Mouse (Mus musculus) forebrain, embryonic 14.5 days (tissue): ENCODE measurements at regions not wholly inside any gene's neighbourhood (a gene's known extent, or its start where the extent isn't known, plus 50 kb on each side); places are given as distances from the start of the nearest gene placed in this dataset.

Source experiments
- ATAC-seq: fragments of 200-750 bp; cut with Nextera tagmentation; 2 replicates; pipeline ENCODE4 v1.8.0; 2017; ENCODE audit warnings: mild to moderate bottlenecking, moderate library complexity
- DNase-seq: peaks from one replicate; pipeline ENCODE4 v3.0.0-alpha.2; 2015; ENCODE audit warnings: low spot score
- H3K27ac ChIP-seq: fragments of 300-500 bp; sonication (generic); 2 replicates; pipeline ENCODE4 v1.5.1; 2014; ENCODE audit warnings: low read depth, mild to moderate bottlenecking, control low read depth, low read length, moderate library complexity
- H3K27me3 ChIP-seq: fragments of 300-500 bp; sonication (generic); replicated peaks from 2 replicates; pipeline ENCODE4 v1.6.1; 2014; ENCODE audit warnings: low read length, control low read depth, mixed read lengths; ENCODE audit not compliant: control insufficient read depth, insufficient read depth
- H3K36me3 ChIP-seq: fragments of 300-500 bp; sonication (generic); 2 replicates; pipeline ENCODE4 v1.6.1; 2014; ENCODE audit warnings: low read length, control low read depth; ENCODE audit not compliant: control insufficient read depth, insufficient read depth
- H3K4me1 ChIP-seq: fragments of 300-500 bp; sonication (generic); 2 replicates; pipeline ENCODE4 v1.6.1; 2014; ENCODE audit warnings: antibody characterized with exemption, low read length, control low read depth; ENCODE audit not compliant: control insufficient read depth, insufficient read depth
- H3K4me2 ChIP-seq: fragments of 300-500 bp; sonication (generic); 2 replicates; pipeline ENCODE4 v1.6.1; 2014; ENCODE audit warnings: mild to moderate bottlenecking, control low read depth, low read length
- H3K4me3 ChIP-seq: fragments of 300-500 bp; sonication (generic); 2 replicates; pipeline ENCODE4 v1.5.1; 2014; ENCODE audit warnings: low read depth, low read length, control low read depth
- H3K9ac ChIP-seq: fragments of 300-500 bp; sonication (generic); 2 replicates; pipeline ENCODE4 v1.6.1; 2014; ENCODE audit warnings: mild to moderate bottlenecking, low read length, control low read depth, moderate library complexity
- H3K9me3 ChIP-seq: fragments of 300-500 bp; sonication (generic); replicated peaks from 2 replicates; pipeline ENCODE4 v1.6.1; 2016; ENCODE audit warnings: low read length, control low read depth, mixed read lengths; ENCODE audit not compliant: control insufficient read depth
- WGBS: fragments of 180-500 bp; shearing (Covaris S2); extraction: QIAGEN DNeasy Blood & Tissue Kit; methylation state at CpG from one replicate; pipeline ENCODE4 v1.1.7; 2014; 5-methylcytosine and 5-hydroxymethylcytosine counted together

DNA sequence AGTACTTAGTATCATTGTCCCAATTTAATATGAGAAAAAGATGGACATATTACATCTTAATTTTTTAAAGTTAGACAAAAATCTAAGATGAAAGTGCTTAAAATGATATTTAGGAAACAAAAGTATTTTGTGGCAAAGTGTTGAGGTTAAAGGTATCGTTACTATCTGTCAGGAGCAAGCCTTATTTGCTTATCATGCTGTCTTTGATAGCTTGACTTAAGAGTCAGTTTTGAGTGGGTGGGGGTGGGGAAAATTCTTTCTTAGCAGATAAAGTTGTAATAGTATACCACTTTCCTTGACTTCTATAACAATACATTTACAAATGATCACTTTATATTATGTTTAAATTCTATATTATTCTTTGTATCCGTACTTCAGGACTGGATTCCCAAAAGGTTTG lies 339.1 kb upstream of the Dph6 start:
- no peak overlapping the region for H3K27ac ChIP-seq
- WGBS: 91% methylated on average over 2 of the region's 2 CpGs
- H3K4me2 ChIP-seq: no peak overlapping the region
- ATAC-seq (no peak), DNase-seq (no peak)
- no peak overlapping the region for H3K4me3 ChIP-seq
- no peaks in the 10 kb centered on the region for H3K4me1 ChIP-seq
- H3K36me3 ChIP-seq: no peaks in the 10 kb centered on the region
- no peak overlapping the region for H3K9ac ChIP-seq
- no peaks in the 10 kb centered on the region for H3K27me3 ChIP-seq
- H3K9me3 ChIP-seq: no peaks in the 10 kb centered on the region

DNA sequence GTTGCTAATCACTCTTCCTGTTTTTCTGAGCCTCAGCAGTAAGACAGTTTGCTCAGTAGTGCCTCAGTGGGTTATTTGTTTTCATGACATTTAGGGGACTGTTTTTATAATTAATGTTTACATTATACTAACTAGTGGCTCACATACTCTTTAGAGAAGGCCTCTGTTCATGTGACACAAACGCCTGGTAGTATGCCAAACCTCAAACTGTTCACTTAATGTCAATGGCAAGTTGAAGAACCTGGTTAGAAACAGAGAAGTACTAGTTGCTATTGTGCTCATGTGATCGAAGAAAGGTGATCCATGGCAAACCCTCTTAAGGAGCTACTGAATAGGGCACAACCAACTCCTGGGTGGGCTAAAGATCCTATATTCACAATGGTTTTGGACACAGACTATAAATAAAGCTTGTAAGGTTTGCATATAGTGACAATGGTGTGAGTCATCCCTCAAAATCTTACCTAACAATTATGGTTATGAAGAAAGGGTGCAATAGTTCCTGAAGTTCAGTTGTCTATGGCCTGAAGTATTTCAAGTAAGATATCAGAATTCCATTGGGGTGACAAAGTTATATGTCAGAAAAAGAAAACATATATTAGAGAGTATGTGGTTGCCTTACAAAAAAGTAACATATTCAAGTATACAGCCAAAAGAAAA lies 340.1 kb upstream of the Dph6 start:
- H3K4me1 ChIP-seq: no peaks in the 10 kb centered on the region
- ATAC-seq: no peak

DNA sequence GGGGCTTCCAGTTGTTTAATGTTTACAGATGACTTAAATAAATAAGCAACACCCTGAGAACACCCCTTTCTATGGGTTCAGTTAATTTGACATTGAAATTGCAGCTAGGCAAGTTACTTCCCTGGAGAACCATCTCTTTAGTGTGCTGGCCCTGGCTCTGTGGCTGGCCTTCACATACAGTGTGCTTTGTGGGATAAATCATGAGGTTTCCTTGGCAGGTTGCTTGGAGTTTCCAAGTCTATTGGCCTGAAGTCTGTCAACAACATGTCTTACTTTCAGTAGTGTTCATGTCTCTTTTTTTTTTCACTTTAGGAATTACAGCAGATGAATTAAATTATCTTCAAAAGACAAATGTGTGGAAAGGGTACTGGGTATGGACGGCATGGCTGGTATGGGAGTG lies 359.2 kb upstream of the Dph6 start:
- H3K9ac ChIP-seq: no peak overlapping the region
- H3K4me1 ChIP-seq: no peaks in the 10 kb centered on the region
- WGBS: 95% methylated on average over 1 of the region's 1 CpGs
- no peak for ATAC-seq
- no peaks in the 10 kb centered on the region for H3K36me3 ChIP-seq
- H3K27ac ChIP-seq: no peak overlapping the region
- DNase-seq: no peak
- no peaks in the 10 kb centered on the region for H3K9me3 ChIP-seq
- H3K4me2 ChIP-seq: no peak overlapping the region
- no peak overlapping the region for H3K4me3 ChIP-seq
- H3K27me3 ChIP-seq: no peaks in the 10 kb centered on the region

More for the DNA sequence above, 340.1 kb upstream of the Dph6 start:
- no peak overlapping the region for H3K9ac ChIP-seq
- no peak overlapping the region for H3K4me3 ChIP-seq
- DNase-seq: no peak
- no peaks in the 10 kb centered on the region for H3K36me3 ChIP-seq
- no peak overlapping the region for H3K27ac ChIP-seq
- H3K4me2 ChIP-seq: no peak overlapping the region
- no peaks in the 10 kb centered on the region for H3K27me3 ChIP-seq
- WGBS: 80% methylated on average over 2 of the region's 2 CpGs
- H3K9me3 ChIP-seq: no peaks in the 10 kb centered on the region

- H3K9me3 ChIP-seq: no peaks in the 10 kb centered on the region
- DNase-seq (no peak), ATAC-seq (no peak)
- H3K4me2 ChIP-seq: no peak overlapping the region
- H3K4me1 ChIP-seq: peaks cover 5% of the 10 kb centered on the region; the same call in 1 of the 2 replicates
- H3K9ac ChIP-seq: no peak overlapping the region
- H3K27me3 ChIP-seq: no peaks in the 10 kb centered on the region
- H3K4me3 ChIP-seq: no peak overlapping the region
- 95% methylated on average over 3 of the region's 3 CpGs for WGBS
- H3K36me3 ChIP-seq: no peaks in the 10 kb centered on the region
- no peak overlapping the region for H3K27ac ChIP-seq
These were observed 372.0 kb upstream of the Dph6 start for GRCm38 (mm10) chr2:115026777-115027176.

DNA sequence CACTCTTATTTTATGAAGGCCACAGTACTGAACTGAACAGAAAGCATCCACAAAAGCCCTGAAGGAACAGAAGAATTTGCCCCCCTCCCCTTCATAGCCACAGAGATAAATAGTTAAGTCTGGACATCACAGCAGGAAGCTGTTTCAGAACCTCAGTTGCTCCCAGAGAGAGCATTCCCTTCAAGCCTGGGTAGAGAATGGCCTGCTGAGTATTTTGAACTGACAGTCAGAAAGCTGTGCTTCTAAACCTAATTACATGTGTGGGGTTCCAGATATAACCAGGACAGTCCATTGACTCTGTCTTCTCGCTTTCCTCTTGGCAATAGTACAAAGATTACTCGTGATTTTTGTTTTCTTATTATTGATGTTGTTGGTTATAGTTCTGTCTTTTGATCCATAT lies 376.4 kb upstream of the Dph6 start:
- Histone ChIP-seq H3K4me2 (no peak overlapping the region), H3K4me1 (peaks cover 5% of the 10 kb centered on the region; the same call in 1 of the 2 replicates), H3K4me3 (no peak overlapping the region), H3K27me3 (no peaks in the 10 kb centered on the region), H3K36me3 (no peaks in the 10 kb centered on the region), H3K9ac (no peak overlapping the region), H3K27ac (no peak overlapping the region), H3K9me3 (no peaks in the 10 kb centered on the region)
- ATAC-seq (peak; percentile 18; the same call in 1 of the 2 replicates), DNase-seq (peak; percentile 17)
- 33% methylated on average over 2 of the region's 2 CpGs for WGBS

GRCm38 (mm10) chr2:115036205-115036604 lies 381.4 kb upstream of the Dph6 start:
- no peak overlapping the region for H3K9ac ChIP-seq
- H3K4me1 ChIP-seq: no peaks in the 10 kb centered on the region; the same call in 1 of the 2 replicates
- no peaks in the 10 kb centered on the region for H3K9me3 ChIP-seq
- no peak overlapping the region for H3K27ac ChIP-seq
- H3K36me3 ChIP-seq: no peaks in the 10 kb centered on the region
- H3K4me2 ChIP-seq: no peak overlapping the region
- peak; percentile 40; the same call in 1 of the 2 replicates for ATAC-seq
- no peaks in the 10 kb centered on the region for H3K27me3 ChIP-seq
- DNase-seq: peak; percentile 80
- 36% methylated on average over 3 of the region's 3 CpGs for WGBS
- H3K4me3 ChIP-seq: no peak overlapping the region

GRCm38 (mm10) chr2:115042299-115042785 lies 387.6 kb upstream of the Dph6 start:
- Histone ChIP-seq H3K36me3 (no peaks in the 10 kb centered on the region), H3K4me1 (no peaks in the 10 kb centered on the region), H3K4me2 (no peak overlapping the region), H3K4me3 (no peak overlapping the region), H3K9me3 (no peaks in the 10 kb centered on the region), H3K27me3 (no peaks in the 10 kb centered on the region), H3K9ac (no peak overlapping the region), H3K27ac (no peak overlapping the region)
- no peak for DNase-seq
- WGBS: 42% methylated on average over 7 of the region's 7 CpGs
- no peak for ATAC-seq

- Histone ChIP-seq H3K9ac (no peak overlapping the region), H3K4me2 (no peak overlapping the region), H3K4me1 (peaks cover 5% of the 10 kb centered on the region; the same call in 1 of the 2 replicates), H3K27me3 (no peaks in the 10 kb centered on the region), H3K4me3 (no peak overlapping the region), H3K36me3 (no peaks in the 10 kb centered on the region), H3K9me3 (no peaks in the 10 kb centered on the region), H3K27ac (peak overlapping the region; percentile 22; the same call in 1 of the 2 replicates)
- ATAC-seq (peak; percentile 94), DNase-seq (peak; percentile 90)
- 21% methylated on average over 4 of the region's 4 CpGs for WGBS
These were observed 401.7 kb upstream of the Dph6 start for GRCm38 (mm10) chr2:115056327-115057070.

DNA sequence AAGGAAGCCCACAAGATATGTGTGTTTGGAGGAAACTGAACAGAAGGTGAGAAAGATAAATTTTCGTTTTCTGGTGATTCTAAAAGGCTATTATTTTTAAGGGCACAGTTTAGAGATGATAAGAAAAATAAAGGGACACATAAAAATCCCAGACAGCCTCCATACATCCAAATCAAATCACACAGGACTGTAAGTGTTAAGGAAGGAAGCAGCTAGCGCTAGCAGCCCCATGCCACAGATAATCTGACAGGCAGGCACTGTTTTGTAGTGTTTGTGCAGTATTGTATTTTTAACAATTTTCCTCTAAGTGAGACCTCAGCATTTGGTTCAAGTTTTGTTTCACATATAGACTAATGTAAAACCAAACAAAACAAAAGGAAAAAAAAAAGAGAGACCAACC lies 402.4 kb upstream of the Dph6 start:
- Histone ChIP-seq H3K4me3 (no peak overlapping the region), H3K4me1 (peaks cover 5% of the 10 kb centered on the region; the same call in 1 of the 2 replicates), H3K9me3 (no peaks in the 10 kb centered on the region), H3K27ac (no peak overlapping the region), H3K27me3 (no peaks in the 10 kb centered on the region), H3K4me2 (no peak overlapping the region), H3K9ac (no peak overlapping the region), H3K36me3 (no peaks in the 10 kb centered on the region)
- WGBS: 35% methylated on average over 2 of the region's 2 CpGs
- no peak for DNase-seq
- 0 out of 2 replicates have a peak, but pooled peaks have one; percentile 60 for ATAC-seq
